Mouse (Mus musculus): ENCODE results near the gene Mcu. TPM values are rescaled to one million over a fixed set of nuclear protein-coding genes. Genes with fewer than 3 reads are reported as not detected.

Mcu gene
- total RNA-seq, 4 experiments from 2014 or later: 35.1 to 39.1 (median 36.4) TPM

GRCm38 (mm10) chr10:59494917-59495316 lies 121.6 kb downstream of the Mcu start:
- DNase-seq (ENCODE audit: low spot score in 2 of 2): no peak

GRCm38 (mm10) chr10:59494044-59494443 lies 122.4 kb downstream of the Mcu start:
- DNase-seq (ENCODE audit: low spot score in 2 of 2): no peak

- no peak for DNase-seq (ENCODE audit: low spot score in 2 of 2)
Observed at GRCm38 (mm10) chr10:59490920-59491319, 125.6 kb downstream of the Mcu start.

GRCm38 (mm10) chr10:59489411-59489810 lies 127.1 kb downstream of the Mcu start:
- no peak for DNase-seq (ENCODE audit: low spot score in 2 of 2)

- no peak for DNase-seq (ENCODE audit: low spot score in 2 of 2)
Observed at GRCm38 (mm10) chr10:59487351-59487750, 129.1 kb downstream of the Mcu start.

GRCm38 (mm10) chr10:59484318-59484717 lies 132.2 kb downstream of the Mcu start:
- DNase-seq (ENCODE audit: low spot score in 2 of 2): no peak

- no peak for DNase-seq (ENCODE audit: low spot score in 2 of 2)
Observed at GRCm38 (mm10) chr10:59481381-59481780, 135.1 kb downstream of the Mcu start.

- peak in 1 of 2 experiments; percentile 36 for DNase-seq (ENCODE audit: low spot score in 2 of 2)
Observed at GRCm38 (mm10) chr10:59470451-59470850, 146.0 kb downstream of the Mcu start.

GRCm38 (mm10) chr10:59467297-59467696 lies 149.2 kb downstream of the Mcu start:
- DNase-seq (ENCODE audit: low spot score in 2 of 2): no peak

GRCm38 (mm10) chr10:59466626-59467025 lies 149.9 kb downstream of the Mcu start:
- no peak for DNase-seq (ENCODE audit: low spot score in 2 of 2)

GRCm38 (mm10) chr10:59465546-59465945 lies 150.9 kb downstream of the Mcu start:
- DNase-seq (ENCODE audit: low spot score in 2 of 2): no peak

GRCm38 (mm10) chr10:59462307-59462706 lies 154.2 kb downstream of the Mcu start:
- DNase-seq (ENCODE audit: low spot score in 2 of 2): no peak

GRCm38 (mm10) chr10:59459767-59460166 lies 156.7 kb downstream of the Mcu start:
- DNase-seq (ENCODE audit: low spot score in 2 of 2): peak; percentile 24 to 63

GRCm38 (mm10) chr10:59454631-59455030 lies 161.9 kb downstream of the Mcu start:
- DNase-seq (ENCODE audit: low spot score in 2 of 2): no peak

- no peak for DNase-seq (ENCODE audit: low spot score in 2 of 2)
Observed at GRCm38 (mm10) chr10:59451839-59452238, 164.7 kb downstream of the Mcu start.

GRCm38 (mm10) chr10:59447546-59447945 lies 168.9 kb downstream of the Mcu start:
- DNase-seq (ENCODE audit: low spot score in 2 of 2): peak in 1 of 2 experiments; percentile 40

GRCm38 (mm10) chr10:59446911-59447437 lies 169.5 kb downstream of the Mcu start:
- no peak for DNase-seq (ENCODE audit: low spot score in 2 of 2)

- DNase-seq (ENCODE audit: low spot score in 2 of 2): no peak
Observed at GRCm38 (mm10) chr10:59444635-59445034, 171.9 kb downstream of the Mcu start.

GRCm38 (mm10) chr10:59444106-59444505 lies 172.4 kb downstream of the Mcu start:
- no peak for DNase-seq (ENCODE audit: low spot score in 2 of 2)

GRCm38 (mm10) chr10:59443212-59443611 lies 173.3 kb downstream of the Mcu start:
- no peak for DNase-seq (ENCODE audit: low spot score in 2 of 2)

GRCm38 (mm10) chr10:59441735-59442134 lies 174.8 kb downstream of the Mcu start, which contains the start of gene Oit3:
Gene Oit3 (minus strand): TSS chr10:59441778.
- no peak for DNase-seq (ENCODE audit: low spot score in 2 of 2)

GRCm38 (mm10) chr10:59440177-59440576 lies 176.3 kb downstream of the Mcu start:
- DNase-seq (ENCODE audit: low spot score in 2 of 2): no peak

- DNase-seq (ENCODE audit: low spot score in 2 of 2): no peak
Observed at GRCm38 (mm10) chr10:59439508-59439931, 177.0 kb downstream of the Mcu start.

GRCm38 (mm10) chr10:59438651-59439050 lies 177.8 kb downstream of the Mcu start:
- DNase-seq (ENCODE audit: low spot score in 2 of 2): no peak
